Mouse (Mus musculus) heart, embryonic 12.5 days (tissue): ENCODE results near the gene Arhgef7. TPM values are rescaled to one million over a fixed set of nuclear protein-coding genes. Genes with fewer than 3 reads are reported as not detected.
A peak's percentile ranks its signal among the peaks of the same experiment; 100 is the strongest.

Experiments used
- ATAC-seq: fragments of 200-750 bp; cut with Nextera tagmentation; 2 replicates; pipeline ENCODE4 v1.8.0; 2017; ENCODE audit warnings: moderate TSS enrichment, moderate library complexity; ENCODE audit not compliant: insufficient number of reproducible peaks, low FRiP score
- H3K27ac ChIP-seq: fragments of 300-500 bp; sonication (generic); 2 replicates; pipeline ENCODE4 v1.5.1; 2016; ENCODE audit warnings: mild to moderate bottlenecking, moderate library complexity; ENCODE audit not compliant: poor library complexity, severe bottlenecking
- H3K27me3 ChIP-seq: fragments of 300-500 bp; sonication (generic); replicated peaks from 2 replicates; pipeline ENCODE4 v1.6.1; 2016; ENCODE audit warnings: mild to moderate bottlenecking, moderate library complexity
- H3K36me3 ChIP-seq: fragments of 300-500 bp; sonication (generic); 2 replicates; pipeline ENCODE4 v1.6.1; 2016; ENCODE audit warnings: mild to moderate bottlenecking, moderate library complexity
- H3K4me1 ChIP-seq: fragments of 300-500 bp; sonication (generic); replicated peaks from 2 replicates; pipeline ENCODE4 v1.6.1; 2016; ENCODE audit warnings: mild to moderate bottlenecking
- H3K4me2 ChIP-seq: fragments of 300-500 bp; sonication (generic); 2 replicates; pipeline ENCODE4 v1.6.1; 2016; ENCODE audit warnings: mild to moderate bottlenecking, moderate library complexity
- H3K4me3 ChIP-seq: fragments of 300-500 bp; sonication (generic); 2 replicates; pipeline ENCODE4 v1.5.1; 2016; ENCODE audit warnings: mild to moderate bottlenecking
- H3K9ac ChIP-seq: fragments of 300-500 bp; sonication (generic); 2 replicates; pipeline ENCODE4 v1.6.1; 2016; ENCODE audit warnings: mild to moderate bottlenecking, moderate library complexity
- H3K9me3 ChIP-seq: fragments of 300-500 bp; sonication (generic); replicated peaks from 2 replicates; pipeline ENCODE4 v1.6.1; 2016; ENCODE audit warnings: mild to moderate bottlenecking, moderate library complexity
- WGBS: fragments of 180-500 bp; shearing (Covaris S2); methylation state at CpG from one replicate; pipeline ENCODE4 v1.1.7; 2016; 5-methylcytosine and 5-hydroxymethylcytosine counted together
- polyA plus RNA-seq: library from polyadenylated mRNA; unstranded; fragments of >200 nt; fragmentation: Nextera tagmentation; extraction: Ambion mirVana; gene quantifications from 2 replicates; pipeline ENCODE4 v1.2.1, GENCODE M21; 2016

Arhgef7 gene
- polyA plus RNA-seq, 1 experiment from 2014 or later: 70.5 TPM

GRCm38 (mm10) chr8:11779844-11780634 lies 52.5 kb downstream of the Arhgef7 start:
- 61% methylated on average over 10 of the region's 10 CpGs for WGBS
- Histone ChIP-seq H3K9ac (peak overlapping the region; percentile 50; the same call in 1 of the 2 replicates), H3K4me2 (peak overlapping the region; percentile 59), H3K36me3 (peaks cover 38% of the 10 kb centered on the region), H3K9me3 (no peaks in the 10 kb centered on the region), H3K27ac (peak overlapping the region; percentile 80), H3K4me3 (peak overlapping the region; percentile 37), H3K27me3 (no peaks in the 10 kb centered on the region), H3K4me1 (peaks cover 89% of the 10 kb centered on the region)
- 0 out of 2 replicates have a peak, but pooled peaks have one; percentile 33 for ATAC-seq

GRCm38 (mm10) chr8:11780641-11781040 lies 53.1 kb downstream of the Arhgef7 start:
- Histone ChIP-seq H3K27me3 (no peaks in the 10 kb centered on the region), H3K4me1 (peaks cover 89% of the 10 kb centered on the region), H3K4me3 (peak overlapping the region; percentile 37), H3K27ac (no peak overlapping the region), H3K4me2 (peak overlapping the region; percentile 59), H3K9ac (0 out of 2 replicates have a peak overlapping the region, but pooled peaks have one; percentile 40), H3K9me3 (no peaks in the 10 kb centered on the region), H3K36me3 (peaks cover 44% of the 10 kb centered on the region)
- WGBS: 74% methylated on average over 4 of the region's 4 CpGs
- ATAC-seq: no peak

- H3K4me1 ChIP-seq: peaks cover 72% of the 10 kb centered on the region
- WGBS: 88% methylated on average over 6 of the region's 6 CpGs
- H3K9me3 ChIP-seq: no peaks in the 10 kb centered on the region
- no peak overlapping the region for H3K27ac ChIP-seq
- no peak for ATAC-seq
- H3K27me3 ChIP-seq: no peaks in the 10 kb centered on the region
- H3K36me3 ChIP-seq: peaks cover 59% of the 10 kb centered on the region
- no peak overlapping the region for H3K4me2 ChIP-seq
- H3K4me3 ChIP-seq: no peak overlapping the region
- no peak overlapping the region for H3K9ac ChIP-seq
Measured at GRCm38 (mm10) chr8:11782607-11783006, 55.1 kb downstream of the Arhgef7 start.

- ATAC-seq: no peak
- Histone ChIP-seq H3K4me1 (peaks cover 59% of the 10 kb centered on the region), H3K9ac (no peak overlapping the region), H3K27me3 (no peaks in the 10 kb centered on the region), H3K4me2 (no peak overlapping the region), H3K4me3 (no peak overlapping the region), H3K27ac (no peak overlapping the region), H3K36me3 (peaks cover 66% of the 10 kb centered on the region), H3K9me3 (no peaks in the 10 kb centered on the region)
- WGBS: 79% methylated on average over 7 of the region's 7 CpGs
Measured at GRCm38 (mm10) chr8:11783861-11784594, 56.5 kb downstream of the Arhgef7 start.

- Histone ChIP-seq H3K9ac (peak overlapping the region; percentile 35; the same call in 1 of the 2 replicates), H3K9me3 (no peaks in the 10 kb centered on the region), H3K27me3 (no peaks in the 10 kb centered on the region), H3K36me3 (peaks cover 73% of the 10 kb centered on the region), H3K4me3 (no peak overlapping the region), H3K27ac (peak overlapping the region; percentile 32), H3K4me1 (peaks cover 49% of the 10 kb centered on the region), H3K4me2 (no peak overlapping the region)
- ATAC-seq: no peak
- WGBS: 45% methylated on average over 4 of the region's 4 CpGs
Measured at GRCm38 (mm10) chr8:11785121-11785520, 57.6 kb downstream of the Arhgef7 start.

GRCm38 (mm10) chr8:11785539-11786046 lies 58.1 kb downstream of the Arhgef7 start:
- Histone ChIP-seq H3K27me3 (no peaks in the 10 kb centered on the region), H3K4me2 (no peak overlapping the region), H3K27ac (peak overlapping the region; percentile 32), H3K4me1 (peaks cover 44% of the 10 kb centered on the region), H3K9me3 (no peaks in the 10 kb centered on the region), H3K4me3 (no peak overlapping the region), H3K36me3 (peaks cover 77% of the 10 kb centered on the region), H3K9ac (no peak overlapping the region)
- no peak for ATAC-seq
- 60% methylated on average over 9 of the region's 9 CpGs for WGBS

- ATAC-seq: no peak
- H3K36me3 ChIP-seq: peaks cover 77% of the 10 kb centered on the region
Measured at GRCm38 (mm10) chr8:11788252-11788651, 60.7 kb downstream of the Arhgef7 start.

GRCm38 (mm10) chr8:11789168-11789567 lies 61.6 kb downstream of the Arhgef7 start:
- Histone ChIP-seq H3K4me3 (no peak overlapping the region), H3K4me1 (peaks cover 29% of the 10 kb centered on the region), H3K36me3 (peaks cover 71% of the 10 kb centered on the region), H3K4me2 (no peak overlapping the region), H3K27me3 (no peaks in the 10 kb centered on the region), H3K27ac (no peak overlapping the region), H3K9ac (no peak overlapping the region), H3K9me3 (no peaks in the 10 kb centered on the region)
- 88% methylated on average over 5 of the region's 5 CpGs for WGBS
- no peak for ATAC-seq

More at GRCm38 (mm10) chr8:11788252-11788651, 60.7 kb downstream of the Arhgef7 start:
- Histone ChIP-seq H3K4me2 (no peak overlapping the region), H3K9me3 (no peaks in the 10 kb centered on the region), H3K4me3 (no peak overlapping the region), H3K27ac (no peak overlapping the region), H3K4me1 (peaks cover 35% of the 10 kb centered on the region), H3K9ac (no peak overlapping the region), H3K27me3 (no peaks in the 10 kb centered on the region)
- 62% methylated on average over 8 of the region's 8 CpGs for WGBS

GRCm38 (mm10) chr8:11794956-11795355 lies 67.4 kb downstream of the Arhgef7 start:
- ATAC-seq: no peak
- no peak overlapping the region for H3K4me3 ChIP-seq
- H3K27ac ChIP-seq: no peak overlapping the region
- peaks cover 49% of the 10 kb centered on the region for H3K4me1 ChIP-seq
- no peaks in the 10 kb centered on the region for H3K9me3 ChIP-seq
- H3K36me3 ChIP-seq: peaks cover 72% of the 10 kb centered on the region
- H3K4me2 ChIP-seq: no peak overlapping the region
- H3K9ac ChIP-seq: no peak overlapping the region
- H3K27me3 ChIP-seq: no peaks in the 10 kb centered on the region

- H3K36me3 ChIP-seq: peaks cover 71% of the 10 kb centered on the region
- H3K27ac ChIP-seq: 0 out of 2 replicates have a peak overlapping the region, but pooled peaks have one; percentile 43
- H3K4me2 ChIP-seq: no peak overlapping the region
- no peak overlapping the region for H3K9ac ChIP-seq
- 80% methylated on average over 8 of the region's 8 CpGs for WGBS
- no peaks in the 10 kb centered on the region for H3K27me3 ChIP-seq
- H3K4me1 ChIP-seq: peaks cover 61% of the 10 kb centered on the region
- H3K9me3 ChIP-seq: no peaks in the 10 kb centered on the region
- no peak overlapping the region for H3K4me3 ChIP-seq
- ATAC-seq: no peak
Measured at GRCm38 (mm10) chr8:11797128-11797527, 69.6 kb downstream of the Arhgef7 start.
